Mouse (Mus musculus) urinary bladder, postnatal 25 days (tissue): ENCODE measurements at regions not wholly inside any gene's neighbourhood (a gene's known extent, or its start where the extent isn't known, plus 50 kb on each side); places are given as distances from the start of the nearest gene placed in this dataset.
"Not testable (repeated sequence)": the region's sequence is repeated elsewhere in the genome, so short reads cannot be mapped to it uniquely, and the experiment has no call there.

ENCODE experiments used
- DNase-seq: peaks from one replicate; pipeline ENCODE4 v3.0.0; 2022; ENCODE audit warnings: low spot score

GRCm38 (mm10) chr12:8070788-8071187 lies 93.3 kb downstream of the Apob start:
- no peak for DNase-seq

GRCm38 (mm10) chr12:8071286-8071685 lies 93.8 kb downstream of the Apob start:
- DNase-seq, result no peak

- no peak for DNase-seq
Observed at GRCm38 (mm10) chr12:8076010-8076540, 98.6 kb downstream of the Apob start.

- no peak for DNase-seq
Observed at GRCm38 (mm10) chr12:8077346-8077745, 99.9 kb downstream of the Apob start.

- DNase-seq, result no peak
Observed at GRCm38 (mm10) chr12:8078046-8078445, 100.6 kb downstream of the Apob start.

GRCm38 (mm10) chr12:8082688-8083661 lies 105.5 kb downstream of the Apob start:
- DNase-seq, result no peak

GRCm38 (mm10) chr12:8087958-8088357 lies 110.5 kb downstream of the Apob start:
- no peak for DNase-seq

- no peak for DNase-seq
Observed at GRCm38 (mm10) chr12:8089423-8090278, 112.2 kb downstream of the Apob start.

- DNase-seq, result no peak
Observed at GRCm38 (mm10) chr12:8090279-8090626, 112.8 kb downstream of the Apob start.

- no peak for DNase-seq
Observed at GRCm38 (mm10) chr12:8093437-8093836, 114.5 kb upstream of the Ldah start.

- no peak for DNase-seq
Observed at GRCm38 (mm10) chr12:8095946-8096345, 112.0 kb upstream of the Ldah start.

- not testable (repeated sequence) for DNase-seq
Observed at GRCm38 (mm10) chr12:8098395-8098794, 109.5 kb upstream of the Ldah start.

GRCm38 (mm10) chr12:8099114-8099513 lies 108.8 kb upstream of the Ldah start:
- no peak for DNase-seq

GRCm38 (mm10) chr12:8099821-8100220 lies 108.1 kb upstream of the Ldah start:
- DNase-seq, result peak; percentile 36

GRCm38 (mm10) chr12:8101837-8102236 lies 106.1 kb upstream of the Ldah start:
- DNase-seq, result no peak

- DNase-seq, result no peak
Observed at GRCm38 (mm10) chr12:8103259-8103658, 104.6 kb upstream of the Ldah start.

- no peak for DNase-seq
Observed at GRCm38 (mm10) chr12:8107137-8107536, 100.8 kb upstream of the Ldah start.

GRCm38 (mm10) chr12:8109203-8109770 lies 98.6 kb upstream of the Ldah start:
- no peak for DNase-seq

GRCm38 (mm10) chr12:8109876-8110275 lies 98.0 kb upstream of the Ldah start:
- no peak for DNase-seq

GRCm38 (mm10) chr12:8110297-8110696 lies 97.6 kb upstream of the Ldah start:
- DNase-seq, result no peak

GRCm38 (mm10) chr12:8111484-8111883 lies 96.4 kb upstream of the Ldah start:
- no peak for DNase-seq

- no peak for DNase-seq
Observed at GRCm38 (mm10) chr12:8155566-8155965, 52.3 kb upstream of the Ldah start.
